Mouse (Mus musculus) hindbrain, embryonic 14.5 days (tissue): ENCODE data around the gene Nlrc5. TPM values are rescaled to one million over a fixed set of nuclear protein-coding genes. Genes with fewer than 3 reads are reported as not detected.
A peak's percentile ranks its signal among the peaks of the same experiment; 100 is the strongest.

Source experiments
- ATAC-seq: fragments of 200-750 bp; cut with Nextera tagmentation; 2 replicates; pipeline ENCODE4 v1.8.0; 2017; ENCODE audit warnings: moderate number of reproducible peaks, mild to moderate bottlenecking, moderate TSS enrichment, moderate library complexity; ENCODE audit not compliant: low FRiP score
- DNase-seq: peaks from one replicate; pipeline ENCODE4 v3.0.0-alpha.2; 2015; ENCODE audit warnings: low spot score
- H3K27ac ChIP-seq: fragments of 300-500 bp; sonication (generic); 2 replicates; pipeline ENCODE4 v1.5.1; 2014; ENCODE audit warnings: mild to moderate bottlenecking, moderate library complexity
- H3K27me3 ChIP-seq: fragments of 300-500 bp; sonication (generic); 2 replicates; pipeline ENCODE4 v1.6.1; 2014; ENCODE audit warnings: mild to moderate bottlenecking, low read length, mixed read lengths; ENCODE audit not compliant: control insufficient read depth, insufficient read depth
- H3K36me3 ChIP-seq: fragments of 300-500 bp; sonication (generic); replicated peaks from 2 replicates; pipeline ENCODE4 v1.6.1; 2014; ENCODE audit not compliant: control insufficient read depth, insufficient read depth
- H3K4me1 ChIP-seq: fragments of 300-500 bp; sonication (generic); replicated peaks from 2 replicates; pipeline ENCODE4 v1.6.1; 2014; ENCODE audit warnings: antibody characterized with exemption, low read length, mixed read lengths; ENCODE audit not compliant: control insufficient read depth, insufficient read depth
- H3K4me2 ChIP-seq: fragments of 300-500 bp; sonication (generic); replicated peaks from 2 replicates; pipeline ENCODE4 v1.6.1; 2014; ENCODE audit warnings: mild to moderate bottlenecking, moderate library complexity
- H3K4me3 ChIP-seq: fragments of 300-500 bp; sonication (generic); replicated peaks from 2 replicates; pipeline ENCODE4 v1.5.1; 2014; ENCODE audit warnings: mild to moderate bottlenecking, low read length
- H3K9ac ChIP-seq: fragments of 300-500 bp; sonication (generic); 2 replicates; pipeline ENCODE4 v1.6.1; 2014
- H3K9me3 ChIP-seq: fragments of 300-500 bp; sonication (generic); 2 replicates; pipeline ENCODE4 v1.6.1; 2016; ENCODE audit warnings: low read length; ENCODE audit not compliant: control insufficient read depth
- WGBS: fragments of 180-500 bp; shearing (Covaris S2); extraction: QIAGEN DNeasy Blood & Tissue Kit; methylation state at CpG from one replicate; pipeline ENCODE4 v1.1.7; 2014; 5-methylcytosine and 5-hydroxymethylcytosine counted together
- polyA plus RNA-seq: library from polyadenylated mRNA; unstranded; fragments of >200 nt; fragmentation: Nextera tagmentation; extraction: Ambion mirVana; gene quantifications from 2 replicates; pipeline ENCODE4 v1.2.1, GENCODE M21; 2014

Gene Nlrc5
- polyA plus RNA-seq, 1 experiment from 2014 or later: 0.31 TPM

- Histone ChIP-seq H3K36me3 (no peaks in the 10 kb centered on the region), H3K4me1 (peaks cover 23% of the 10 kb centered on the region), H3K4me2 (no peak overlapping the region), H3K27ac (no peak overlapping the region), H3K9me3 (no peaks in the 10 kb centered on the region), H3K9ac (no peak overlapping the region), H3K27me3 (peaks cover 26% of the 10 kb centered on the region), H3K4me3 (no peak overlapping the region)
- ATAC-seq (no peak), DNase-seq (no peak)
- 73% methylated on average over 7 of the region's 7 CpGs for WGBS
Measured at GRCm38 (mm10) chr8:94535631-94536030, 101.5 kb downstream of the Nlrc5 start.

- H3K4me1 ChIP-seq: peaks cover 20% of the 10 kb centered on the region
- no peak overlapping the region for H3K4me2 ChIP-seq
- whole genome bisulfite sequencing: 68% methylated on average over 2 of the region's 2 CpGs
- DNase-seq: no peak
- H3K27me3 ChIP-seq: peaks cover 16% of the 10 kb centered on the region
- H3K4me3 ChIP-seq: no peak overlapping the region
- ATAC-seq: no peak
- H3K36me3 ChIP-seq: no peaks in the 10 kb centered on the region
- H3K9ac ChIP-seq: no peak overlapping the region
- no peaks in the 10 kb centered on the region for H3K9me3 ChIP-seq
- H3K27ac ChIP-seq: no peak overlapping the region
Measured at GRCm38 (mm10) chr8:94537456-94537855, 103.3 kb downstream of the Nlrc5 start.

- no peaks in the 10 kb centered on the region for H3K36me3 ChIP-seq
- no peak overlapping the region for H3K27ac ChIP-seq
- ATAC-seq: no peak
- WGBS: 93% methylated on average over 2 of the region's 2 CpGs
- no peaks in the 10 kb centered on the region for H3K9me3 ChIP-seq
- no peak overlapping the region for H3K4me2 ChIP-seq
- 0 out of 2 replicates have a peak, but pooled peaks cover 10% of the 10 kb centered on the region for H3K4me1 ChIP-seq
- DNase-seq: no peak
- no peak overlapping the region for H3K4me3 ChIP-seq
- H3K9ac ChIP-seq: no peak overlapping the region
- H3K27me3 ChIP-seq: no peaks in the 10 kb centered on the region
Measured at GRCm38 (mm10) chr8:94540025-94540424, 105.9 kb downstream of the Nlrc5 start.

GRCm38 (mm10) chr8:94540889-94541795, 107.0 kb downstream of the Nlrc5 start:
- Histone ChIP-seq H3K4me2 (no peak overlapping the region), H3K4me1 (0 out of 2 replicates have a peak, but pooled peaks cover 6% of the 10 kb centered on the region), H3K27ac (no peak overlapping the region), H3K36me3 (no peaks in the 10 kb centered on the region), H3K9ac (no peak overlapping the region), H3K4me3 (no peak overlapping the region), H3K9me3 (no peaks in the 10 kb centered on the region), H3K27me3 (no peaks in the 10 kb centered on the region)
- WGBS: 68% methylated on average over 18 of the region's 18 CpGs
- ATAC-seq (no peak), DNase-seq (no peak)

GRCm38 (mm10) chr8:94543981-94544380, 109.8 kb downstream of the Nlrc5 start:
- H3K4me1 ChIP-seq: 0 out of 2 replicates have a peak, but pooled peaks cover 6% of the 10 kb centered on the region
- WGBS: 82% methylated on average over 8 of the region's 8 CpGs

GRCm38 (mm10) chr8:94549041-94549440, 114.9 kb downstream of the Nlrc5 start:
- Histone ChIP-seq H3K9me3 (no peaks in the 10 kb centered on the region), H3K4me1 (peaks cover 18% of the 10 kb centered on the region), H3K4me3 (no peak overlapping the region), H3K4me2 (no peak overlapping the region), H3K27me3 (no peaks in the 10 kb centered on the region), H3K27ac (peak overlapping the region; percentile 23; the same call in 1 of the 2 replicates), H3K9ac (no peak overlapping the region), H3K36me3 (no peaks in the 10 kb centered on the region)
- DNase-seq (no peak), ATAC-seq (no peak)
- 65% methylated on average over 5 of the region's 5 CpGs for WGBS

More at GRCm38 (mm10) chr8:94543981-94544380, 109.8 kb downstream of the Nlrc5 start:
- no peaks in the 10 kb centered on the region for H3K36me3 ChIP-seq
- no peak overlapping the region for H3K4me2 ChIP-seq
- DNase-seq (no peak), ATAC-seq (no peak)
- no peak overlapping the region for H3K9ac ChIP-seq
- H3K27me3 ChIP-seq: no peaks in the 10 kb centered on the region
- H3K27ac ChIP-seq: no peak overlapping the region
- H3K4me3 ChIP-seq: no peak overlapping the region
- no peaks in the 10 kb centered on the region for H3K9me3 ChIP-seq

GRCm38 (mm10) chr8:94549482-94549881, 115.3 kb downstream of the Nlrc5 start:
- no peaks in the 10 kb centered on the region for H3K27me3 ChIP-seq
- H3K27ac ChIP-seq: peak overlapping the region; percentile 23; the same call in 1 of the 2 replicates
- no peaks in the 10 kb centered on the region for H3K36me3 ChIP-seq
- H3K9me3 ChIP-seq: no peaks in the 10 kb centered on the region
- 64% methylated on average over 5 of the region's 5 CpGs for WGBS
- H3K4me3 ChIP-seq: no peak overlapping the region
- DNase-seq (no peak), ATAC-seq (no peak)
- H3K4me1 ChIP-seq: peaks cover 18% of the 10 kb centered on the region
- H3K4me2 ChIP-seq: no peak overlapping the region
- no peak overlapping the region for H3K9ac ChIP-seq

GRCm38 (mm10) chr8:94549998-94550397, 115.8 kb downstream of the Nlrc5 start:
- Histone ChIP-seq H3K36me3 (no peaks in the 10 kb centered on the region), H3K4me2 (no peak overlapping the region), H3K27me3 (no peaks in the 10 kb centered on the region), H3K4me1 (peaks cover 18% of the 10 kb centered on the region), H3K9me3 (no peaks in the 10 kb centered on the region), H3K9ac (no peak overlapping the region), H3K4me3 (no peak overlapping the region), H3K27ac (no peak overlapping the region)
- DNase-seq (no peak), ATAC-seq (no peak)
- WGBS: 83% methylated on average over 5 of the region's 5 CpGs

- no peaks in the 10 kb centered on the region for H3K9me3 ChIP-seq
- no peak overlapping the region for H3K4me2 ChIP-seq
- H3K27me3 ChIP-seq: no peaks in the 10 kb centered on the region
- peak; percentile 84 for ATAC-seq
- peaks cover 18% of the 10 kb centered on the region for H3K4me1 ChIP-seq
- no peak overlapping the region for H3K4me3 ChIP-seq
- no peak overlapping the region for H3K9ac ChIP-seq
- 28% methylated on average over 17 of the region's 17 CpGs for WGBS
- peak overlapping the region; percentile 74; the same call in 1 of the 2 replicates for H3K27ac ChIP-seq
- H3K36me3 ChIP-seq: no peaks in the 10 kb centered on the region
- DNase-seq: peak; percentile 72
Measured at GRCm38 (mm10) chr8:94551471-94552422, 117.6 kb downstream of the Nlrc5 start.
